Mouse (Mus musculus) testis, adult 2 months (tissue): ENCODE measurements around the gene Lenep. TPM values are rescaled to one million over a fixed set of nuclear protein-coding genes. Genes with fewer than 3 reads are reported as not detected.
A peak's percentile ranks its signal among the peaks of the same experiment; 100 is the strongest.

ENCODE experiments used
- H3K27ac ChIP-seq: fragments of 200-500 bp; 2 replicates; pipeline ENCODE4 v1.5.1; 2012; ENCODE audit warnings: low read depth, low read length; ENCODE audit not compliant: control insufficient read depth, insufficient read depth
- H3K27me3 ChIP-seq: fragments of 200-500 bp; 2 replicates; pipeline ENCODE4 v1.6.1; 2012; ENCODE audit warnings: mild to moderate bottlenecking, low read length, moderate library complexity; ENCODE audit not compliant: control insufficient read depth, insufficient read depth
- H3K36me3 ChIP-seq: fragments of 200-500 bp; 2 replicates; pipeline ENCODE4 v1.6.1; 2012; ENCODE audit warnings: mild to moderate bottlenecking, low read length; ENCODE audit not compliant: control insufficient read depth, insufficient read depth
- H3K4me1 ChIP-seq: fragments of 200-500 bp; 2 replicates; pipeline ENCODE4 v1.6.1; 2012; ENCODE audit warnings: low read length; ENCODE audit not compliant: control insufficient read depth, insufficient read depth
- H3K4me3 ChIP-seq: fragments of 200-500 bp; 2 replicates; pipeline ENCODE4 v1.5.1; 2012; ENCODE audit warnings: low read depth, mild to moderate bottlenecking, low read length, moderate library complexity, mixed read lengths; ENCODE audit not compliant: control insufficient read depth
- CTCF ChIP-seq: fragments of 200-500 bp; IDR thresholded peaks from 2 replicates; pipeline ENCODE4 v1.5.1; 2012; ENCODE audit warnings: low read depth, mild to moderate bottlenecking, inconsistent platforms, low read length, moderate library complexity; ENCODE audit not compliant: control insufficient read depth, insufficient read depth, insufficient replicate concordance
- POLR2A ChIP-seq: fragments of 200-500 bp; IDR thresholded peaks from 2 replicates; pipeline ENCODE4 v1.6.1; 2012; ENCODE audit warnings: low read depth, mild to moderate bottlenecking, inconsistent platforms, low read length, moderate library complexity; ENCODE audit not compliant: control insufficient read depth
- polyA plus RNA-seq: library from polyadenylated mRNA; depleted of rRNA; stranded (reverse); fragments of >200 nt; gene quantifications from 2 replicates; pipeline ENCODE4 v1.2.3, GENCODE M21; 2012

The Lenep gene
- polyA plus RNA-seq, 1 experiment, result not detected

- Histone ChIP-seq H3K4me1 (peaks cover 20% of the 10 kb centered on the region), H3K4me3 (no peak overlapping the region), H3K27ac (no peak overlapping the region), H3K27me3 (no peaks in the 10 kb centered on the region), H3K36me3 (no peaks in the 10 kb centered on the region; the same call in none of the 2 replicates)
- TF ChIP-seq CTCF (no peak), POLR2A (no peak)
Measured at GRCm38 (mm10) chr3:89424416-89425140, 22.0 kb upstream of the Lenep start.

GRCm38 (mm10) chr3:89422556-89423205 is 20.1 kb upstream of the Lenep start:
- no peak overlapping the region for H3K4me3 ChIP-seq
- no peaks in the 10 kb centered on the region for H3K27me3 ChIP-seq
- no peak for TF ChIP-seq CTCF
- H3K4me1 ChIP-seq, result peaks cover 24% of the 10 kb centered on the region
- no peaks in the 10 kb centered on the region; the same call in none of the 2 replicates for H3K36me3 ChIP-seq
- H3K27ac ChIP-seq, result no peak overlapping the region

GRCm38 (mm10) chr3:89421810-89422473 is 19.3 kb upstream of the Lenep start:
- Histone ChIP-seq H3K27me3 (no peaks in the 10 kb centered on the region), H3K27ac (no peak overlapping the region), H3K4me3 (peak overlapping the region; percentile 50), H3K4me1 (peaks cover 24% of the 10 kb centered on the region), H3K36me3 (no peaks in the 10 kb centered on the region; the same call in none of the 2 replicates)
- TF ChIP-seq POLR2A (no peak), CTCF (no peak)

GRCm38 (mm10) chr3:89421002-89421774 is 18.6 kb upstream of the Lenep start:
- no peak for TF ChIP-seq CTCF
- TF ChIP-seq POLR2A, result peak; percentile 56
- peak overlapping the region; percentile 50 for H3K4me3 ChIP-seq
- H3K36me3 ChIP-seq, result no peaks in the 10 kb centered on the region; the same call in none of the 2 replicates
- peaks cover 24% of the 10 kb centered on the region for H3K4me1 ChIP-seq
- H3K27ac ChIP-seq, result peak overlapping the region; percentile 56
- no peaks in the 10 kb centered on the region for H3K27me3 ChIP-seq

- TF ChIP-seq CTCF (no peak), POLR2A (no peak)
- Histone ChIP-seq H3K27ac (no peak overlapping the region), H3K27me3 (no peaks in the 10 kb centered on the region), H3K36me3 (no peaks in the 10 kb centered on the region; the same call in none of the 2 replicates), H3K4me3 (no peak overlapping the region), H3K4me1 (peaks cover 24% of the 10 kb centered on the region)
Measured at GRCm38 (mm10) chr3:89420421-89420820, 17.8 kb upstream of the Lenep start.

GRCm38 (mm10) chr3:89419981-89420380 is 17.4 kb upstream of the Lenep start:
- Histone ChIP-seq H3K27ac (peak overlapping the region; percentile 95), H3K36me3 (no peaks in the 10 kb centered on the region; the same call in none of the 2 replicates), H3K4me3 (peak overlapping the region; percentile 94), H3K27me3 (no peaks in the 10 kb centered on the region), H3K4me1 (peaks cover 24% of the 10 kb centered on the region)
- TF ChIP-seq CTCF, result no peak
- TF ChIP-seq POLR2A, result no peak
